Mouse (Mus musculus) olfactory bulb, adult 2 months (tissue): ENCODE data around the gene Tfdp2. TPM values are rescaled to one million over a fixed set of nuclear protein-coding genes. Genes with fewer than 3 reads are reported as not detected.

Experiments
- H3K27ac ChIP-seq: fragments of 200-500 bp; 2 replicates; pipeline ENCODE4 v1.5.1; 2012; ENCODE audit warnings: low read depth, low read length; ENCODE audit not compliant: insufficient read depth
- H3K4me1 ChIP-seq: fragments of 200-500 bp; 2 replicates; pipeline ENCODE4 v1.6.1; 2012; ENCODE audit warnings: low read length; ENCODE audit not compliant: control insufficient read depth, insufficient read depth
- H3K4me3 ChIP-seq: fragments of 200-500 bp; 2 replicates; pipeline ENCODE4 v1.5.1; 2012; ENCODE audit warnings: mild to moderate bottlenecking, low read depth, low read length, moderate library complexity; ENCODE audit not compliant: insufficient read depth
- CTCF ChIP-seq: fragments of 200-500 bp; IDR thresholded peaks from 2 replicates; pipeline ENCODE4 v1.5.1; 2012; ENCODE audit warnings: low read depth, mild to moderate bottlenecking, low read length, moderate library complexity; ENCODE audit not compliant: insufficient read depth
- POLR2A ChIP-seq: fragments of 200-500 bp; IDR thresholded peaks from 2 replicates; pipeline ENCODE4 v1.6.1; 2012; ENCODE audit warnings: mild to moderate bottlenecking, low read depth, low read length, moderate library complexity; ENCODE audit not compliant: insufficient read depth
- WGBS: fragments of 180-500 bp; shearing (Covaris S2); methylation state at CpG from one replicate; pipeline ENCODE4 v1.1.7; 2018; 5-methylcytosine and 5-hydroxymethylcytosine counted together
- polyA plus RNA-seq: library from polyadenylated mRNA; stranded (reverse); fragments of >200 nt; gene quantifications from 2 replicates; pipeline ENCODE4 v1.2.4, GENCODE M21; 2012; ENCODE audit warnings: low replicate concordance; ENCODE audit not compliant: missing spikeins, insufficient read depth, insufficient read length

Tfdp2 gene
- polyA plus RNA-seq, 1 experiment: not detected

DNA sequence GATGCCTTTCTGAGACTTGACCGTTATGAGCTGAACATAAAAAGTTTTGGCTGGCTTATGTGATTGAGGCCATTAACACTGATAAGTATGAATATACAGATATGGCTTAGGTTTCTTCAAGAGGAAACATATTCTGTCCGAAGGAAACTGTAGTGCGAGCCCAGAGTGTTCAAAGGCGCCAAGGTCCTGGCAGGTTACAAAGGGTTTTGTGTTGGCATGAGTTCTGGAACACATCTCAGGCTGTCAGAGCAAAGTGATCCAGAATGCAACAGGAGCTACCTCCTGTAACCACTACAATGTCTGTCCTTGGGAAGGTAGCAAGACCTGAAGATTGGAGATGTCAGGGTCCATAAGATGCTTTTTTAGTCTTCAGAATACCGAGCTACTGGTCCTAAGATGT, 123.3 kb downstream of the Tfdp2 start:
- WGBS: 84% methylated on average over 5 of the region's 5 CpGs
- no peak for TF ChIP-seq CTCF
- Histone ChIP-seq H3K27ac (no peak overlapping the region), H3K4me3 (no peak overlapping the region), H3K4me1 (no peaks in the 10 kb centered on the region)

DNA sequence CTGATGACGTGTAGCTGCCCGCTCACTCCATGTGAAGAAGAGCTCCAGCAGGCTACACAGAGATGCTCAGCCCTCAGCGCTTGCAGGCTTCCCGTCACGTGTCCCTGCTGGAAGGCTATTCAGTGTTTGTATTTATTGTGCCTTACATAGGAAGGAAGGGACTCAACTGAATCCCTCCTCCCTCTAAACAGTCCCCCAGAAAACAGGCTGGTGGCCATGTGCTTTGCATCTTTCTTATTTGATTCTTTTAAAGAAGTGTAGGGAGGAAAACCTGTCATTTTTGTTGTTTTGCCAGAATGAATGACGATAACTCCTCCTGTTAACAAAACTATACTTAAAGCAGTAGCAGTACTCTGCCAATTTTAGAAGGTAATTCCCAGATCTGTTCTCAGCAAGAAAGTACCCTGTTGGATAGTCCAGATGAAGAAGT, 124.5 kb downstream of the Tfdp2 start:
- Histone ChIP-seq H3K27ac (no peak overlapping the region), H3K4me3 (no peak overlapping the region), H3K4me1 (no peaks in the 10 kb centered on the region)
- no peak for TF ChIP-seq CTCF
- TF ChIP-seq POLR2A: no peak
- WGBS: 78% methylated on average over 6 of the region's 6 CpGs

- Histone ChIP-seq H3K27ac (no peak overlapping the region), H3K4me1 (peaks cover 5% of the 10 kb centered on the region), H3K4me3 (no peak overlapping the region)
- 86% methylated on average over 15 of the region's 15 CpGs for WGBS
- TF ChIP-seq POLR2A (no peak), CTCF (no peak)
Observed at GRCm38 (mm10) chr9:96322411-96323152, 126.5 kb downstream of the Tfdp2 start.

DNA sequence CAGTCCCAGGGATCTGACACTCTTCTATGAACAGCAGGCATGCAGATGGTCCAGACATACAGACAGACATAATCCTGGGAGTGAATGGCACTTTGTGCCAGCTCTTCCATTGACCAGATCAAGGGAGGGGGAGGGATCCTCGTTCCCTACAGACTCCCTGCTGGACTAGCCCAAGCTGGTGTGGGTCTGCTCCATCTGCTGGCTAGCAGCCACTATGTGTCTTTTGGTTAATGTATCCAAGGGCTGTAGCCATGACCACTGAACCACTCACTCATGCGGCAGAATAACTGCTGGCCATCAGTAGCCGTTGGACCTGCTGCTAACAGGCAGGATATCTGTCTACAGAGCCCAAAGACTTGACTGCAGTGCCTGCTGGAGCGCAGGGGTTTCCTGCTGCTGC, 128.4 kb downstream of the Tfdp2 start:
- peaks cover 5% of the 10 kb centered on the region for H3K4me1 ChIP-seq
- TF ChIP-seq CTCF: no peak
- no peak for TF ChIP-seq POLR2A
- H3K4me3 ChIP-seq: no peak overlapping the region
- 42% methylated on average over 4 of the region's 4 CpGs for WGBS
- H3K27ac ChIP-seq: no peak overlapping the region

GRCm38 (mm10) chr9:96326496-96326923, 130.4 kb downstream of the Tfdp2 start:
- no peak overlapping the region for H3K27ac ChIP-seq
- WGBS: 33% methylated on average over 6 of the region's 6 CpGs
- no peak overlapping the region for H3K4me3 ChIP-seq
- peaks cover 5% of the 10 kb centered on the region for H3K4me1 ChIP-seq
- TF ChIP-seq POLR2A: no peak
- TF ChIP-seq CTCF: no peak

DNA sequence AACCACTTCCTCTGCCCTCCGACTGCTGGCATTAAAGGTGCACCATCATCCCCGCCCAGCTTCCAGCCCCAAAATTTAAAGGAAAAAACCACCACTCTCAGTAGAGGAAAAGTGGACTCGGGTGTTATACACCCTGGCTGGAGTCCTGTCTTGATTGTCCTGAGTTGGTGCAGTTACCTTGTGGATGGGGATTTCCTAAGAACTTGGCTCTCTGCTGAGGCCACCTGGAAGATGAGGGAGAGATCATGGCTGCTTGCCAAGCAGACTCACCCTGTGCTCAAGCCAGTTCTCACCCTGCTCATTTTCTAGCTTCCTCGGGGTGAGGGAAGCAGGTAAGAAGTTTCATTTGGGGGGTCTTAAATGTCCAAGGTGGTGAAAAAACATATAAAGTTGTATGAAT, 132.2 kb downstream of the Tfdp2 start:
- peaks cover 5% of the 10 kb centered on the region for H3K4me1 ChIP-seq
- H3K27ac ChIP-seq: no peak overlapping the region
- no peak for TF ChIP-seq POLR2A
- TF ChIP-seq CTCF: no peak
- H3K4me3 ChIP-seq: no peak overlapping the region
- WGBS: 84% methylated on average over 4 of the region's 4 CpGs

DNA sequence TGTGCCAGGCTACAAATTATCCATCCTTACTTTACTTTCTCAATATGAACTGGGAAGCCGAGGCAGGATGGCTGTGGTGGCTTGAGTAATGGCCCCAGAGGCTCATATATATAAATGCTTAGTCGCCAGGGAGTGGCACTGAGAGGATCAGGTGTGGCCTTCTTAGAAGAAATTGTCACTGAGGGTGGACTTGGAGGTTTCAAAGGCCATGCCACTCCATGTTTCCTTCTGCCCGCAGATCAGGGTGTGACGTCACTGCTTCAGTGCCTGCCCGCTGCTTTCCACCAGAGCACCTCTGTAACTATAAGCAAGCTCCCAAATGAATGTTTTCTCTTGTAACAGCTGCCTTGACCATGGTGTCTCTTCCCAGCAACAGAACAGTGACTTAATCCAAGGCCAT, 135.1 kb downstream of the Tfdp2 start:
- peaks cover 5% of the 10 kb centered on the region for H3K4me1 ChIP-seq
- WGBS: 89% methylated on average over 5 of the region's 5 CpGs
- no peak overlapping the region for H3K4me3 ChIP-seq
- no peak overlapping the region for H3K27ac ChIP-seq
- TF ChIP-seq CTCF (no peak), POLR2A (no peak)

- TF ChIP-seq CTCF (no peak), POLR2A (no peak)
- WGBS: 95% methylated on average over 3 of the region's 3 CpGs
- no peaks in the 10 kb centered on the region for H3K4me1 ChIP-seq
- H3K4me3 ChIP-seq: no peak overlapping the region
- H3K27ac ChIP-seq: no peak overlapping the region
Observed at GRCm38 (mm10) chr9:96345750-96346149, 149.7 kb downstream of the Tfdp2 start.

GRCm38 (mm10) chr9:96348885-96349284, 152.8 kb downstream of the Tfdp2 start:
- Histone ChIP-seq H3K27ac (no peak overlapping the region), H3K4me1 (peaks cover 4% of the 10 kb centered on the region), H3K4me3 (no peak overlapping the region)
- no peak for TF ChIP-seq CTCF
- no peak for TF ChIP-seq POLR2A
- WGBS: 86% methylated on average over 5 of the region's 5 CpGs
